Mouse (Mus musculus) left cerebral cortex, postnatal 14 days (tissue): ENCODE data around the gene Ctbp1. TPM values are rescaled to one million over a fixed set of nuclear protein-coding genes. Genes with fewer than 3 reads are reported as not detected.

Source experiments
- total RNA-seq, 2 experiments: library from RNA; stranded (reverse); gene quantifications; 2 replicates each; pipeline ENCODE4 v1.2.3; 2021

The Ctbp1 gene
- total RNA-seq, 2 experiments from 2014 or later, result 282 to 291 TPM

Other genes starting within 250 kb of the Ctbp1 start
- gene Slc5a1, start 170.8 kb downstream of the Ctbp1 start, total RNA-seq, result under 1 TPM in 1 of 2 experiments, not detected in 1; 0.13 TPM
- gene Spon2, start 56.5 kb downstream of the Ctbp1 start, total RNA-seq, result 1 to 10 TPM in 1 of 2 experiments, under 1 TPM in 1; 0.55 to 1.1 TPM
- 10 to 100 TPM; 81.9 to 87.6 TPM for gene Maea, start 60.5 kb upstream of the Ctbp1 start, total RNA-seq
- gene Uvssa, start 103.6 kb upstream of the Ctbp1 start, total RNA-seq, result 1 to 10 TPM; 6.8 to 7.9 TPM
- gene Nkx1-1, start 159.0 kb upstream of the Ctbp1 start, total RNA-seq, result not detected